Mouse (Mus musculus) embryonic stem cell, embryonic (primary cell): ENCODE data around the gene Gm12830.

Experiments
- CTCF ChIA-PET, 4 experiments: fragments of 300-600 bp in 2 of 4; fragments of 350-600 bp in 2 of 4; sonication (Branson Sonifier 250); formaldehyde crosslinking; loops; one replicate each; lab custom pipeline; 2022; ENCODE audit warnings: inconsistent platforms in 2 of 4; lab: Charles Lee
- POLR2A ChIA-PET, 4 experiments: fragments of 300-600 bp in 2 of 4; fragments of 350-600 bp in 2 of 4; sonication (Branson Sonifier 250); formaldehyde crosslinking; loops; one replicate each; lab custom pipeline; 2022; ENCODE audit warnings: antibody characterized with exemption in 4 of 4, inconsistent platforms in 1 of 4; lab: Charles Lee

The Gm12830 gene

DNA sequence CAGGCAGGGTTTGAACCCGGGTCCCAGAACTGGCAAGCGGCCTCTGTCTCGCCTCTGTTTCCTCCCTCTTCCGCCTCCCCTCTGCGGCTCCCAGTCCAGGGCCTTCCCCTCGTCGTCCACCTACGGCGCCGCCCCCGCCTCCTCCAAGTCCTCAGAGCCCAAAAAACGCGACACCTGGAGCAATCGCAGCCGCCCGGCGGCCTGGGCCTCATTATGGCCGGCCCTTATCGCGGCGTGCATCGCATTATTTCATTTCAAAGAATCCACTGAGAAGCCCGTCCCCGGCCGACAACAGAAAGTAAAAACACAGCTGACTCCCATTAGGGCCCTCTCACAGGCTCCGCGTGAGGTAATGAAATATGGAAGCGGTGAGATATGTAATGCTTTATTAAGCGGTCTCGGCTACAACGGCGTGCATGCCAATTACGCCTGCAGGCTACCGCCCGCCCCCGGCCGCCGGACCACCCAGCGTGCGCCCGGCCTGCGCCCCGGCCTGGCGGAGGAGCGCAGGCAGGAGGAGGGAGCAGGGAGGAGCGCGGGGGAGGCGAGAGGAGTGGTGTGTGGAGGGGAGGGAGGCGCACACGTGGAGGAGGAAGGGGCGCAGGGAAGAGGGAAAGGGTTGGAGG is at the start of gene Gm12830:
Gene Gm12830, plus strand, starts transcription at position 156 of the 626 bp plus-strand sequence.
- ChIA-PET CTCF (interaction anchor here in 1 of 4 experiments (1.0 to 1.5 kb wide), 2 partner anchors 9 to 28 kb away, joined by 4 read pairs; no protein-coding TSS in a partner anchor), POLR2A (interaction anchor here in 1 of 4 experiments (1.0 kb wide), 1 partner anchor 9 kb away, joined by 3 read pairs; no protein-coding TSS in a partner anchor)

DNA sequence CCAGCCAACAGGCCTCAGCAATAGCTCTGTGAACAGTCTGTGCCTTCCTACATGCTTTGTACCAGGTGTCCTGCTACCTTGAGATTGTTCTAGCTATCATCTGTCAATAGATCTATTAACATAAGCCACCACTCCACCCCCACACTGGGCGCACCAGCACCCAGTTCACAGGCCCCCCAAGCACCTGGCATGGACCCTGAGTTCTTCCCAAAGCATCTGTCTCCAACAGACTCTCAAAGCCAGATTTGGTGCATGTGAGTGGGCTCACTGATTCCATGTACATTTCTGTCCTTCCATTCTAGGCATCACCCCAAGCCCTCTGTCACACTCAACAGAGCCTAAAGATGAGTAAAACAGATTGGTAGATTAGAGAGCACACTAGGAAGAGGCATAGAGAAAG is 48.2 kb upstream of the Gm12830 start:
- CTCF ChIA-PET: interaction anchor here in 1 of 4 experiments (1.4 kb wide), 1 partner anchor 13 kb away, joined by 3 read pairs; no protein-coding TSS in a partner anchor
- POLR2A ChIA-PET: interaction anchor here in 1 of 4 experiments (1.2 kb wide), 1 partner anchor 10 kb away, joined by 3 read pairs; no protein-coding TSS in a partner anchor

DNA sequence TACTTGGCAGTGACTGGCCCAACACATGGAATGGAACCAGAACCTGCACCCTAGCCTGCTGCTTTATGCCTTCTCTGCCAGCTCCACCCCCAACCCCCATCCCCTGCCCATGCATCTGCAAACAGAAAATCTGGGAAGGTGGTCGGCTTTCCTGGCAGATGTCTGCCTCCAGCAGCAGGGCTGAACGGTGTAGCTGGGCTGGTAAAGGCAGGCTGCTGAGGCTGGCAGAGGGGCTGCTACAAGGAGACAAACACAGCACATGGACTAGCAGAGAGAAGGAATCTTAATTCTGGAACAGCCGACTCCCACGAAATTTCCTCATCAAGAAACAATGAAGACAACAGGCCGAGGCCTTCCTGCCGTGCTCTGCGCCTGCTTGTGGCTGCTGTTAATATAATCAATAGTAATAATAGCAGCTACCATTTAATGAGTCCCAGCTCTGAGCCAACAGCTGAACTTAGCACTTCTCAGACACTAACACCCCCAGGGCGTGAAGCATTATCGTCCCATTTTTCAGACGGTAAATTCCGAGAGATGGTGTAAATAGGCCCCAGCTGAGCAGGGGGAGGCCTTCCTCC is 43.8 kb upstream of the Gm12830 start:
- CTCF ChIA-PET: no interaction called here
- POLR2A ChIA-PET: no interaction called here

DNA sequence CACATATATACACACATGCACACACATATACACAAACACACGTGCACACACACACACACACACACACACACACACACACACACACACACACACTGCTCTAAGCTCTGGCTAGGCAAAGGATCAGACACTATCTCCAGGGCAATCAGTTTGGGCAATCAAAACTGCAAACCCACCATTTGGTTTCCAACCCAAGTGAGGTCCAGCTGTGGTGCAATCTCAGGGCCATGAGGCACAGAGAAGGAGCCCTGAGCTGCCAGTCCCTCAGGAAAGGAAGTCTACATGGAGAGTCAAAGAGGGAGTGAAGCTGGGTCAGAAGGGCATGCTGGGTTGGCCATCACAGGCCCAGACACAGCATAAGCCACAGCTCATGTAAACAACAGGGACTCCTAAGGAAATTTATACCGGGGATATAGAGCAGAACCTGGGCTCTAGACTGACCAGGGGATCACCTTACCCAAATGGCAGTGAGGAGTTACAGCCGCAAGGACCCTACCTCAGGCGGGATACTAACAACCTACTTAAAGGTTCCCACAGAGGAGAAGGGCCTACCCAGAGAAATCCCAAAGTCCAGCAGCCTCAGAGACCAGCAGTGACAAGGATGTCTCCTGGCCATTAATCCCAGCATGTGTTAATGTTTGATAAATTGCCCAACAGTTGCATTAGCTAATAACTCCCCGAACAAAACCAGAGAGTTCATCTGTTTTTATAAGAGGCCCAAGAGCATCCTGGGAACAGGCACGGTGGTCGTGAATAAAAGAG is 42.6 kb upstream of the Gm12830 start:
- CTCF ChIA-PET: no interaction called here
- POLR2A ChIA-PET: interaction anchor here in 1 of 4 experiments (0.6 kb wide), 1 partner anchor 98 kb away, joined by 3 read pairs; no protein-coding TSS in a partner anchor

DNA sequence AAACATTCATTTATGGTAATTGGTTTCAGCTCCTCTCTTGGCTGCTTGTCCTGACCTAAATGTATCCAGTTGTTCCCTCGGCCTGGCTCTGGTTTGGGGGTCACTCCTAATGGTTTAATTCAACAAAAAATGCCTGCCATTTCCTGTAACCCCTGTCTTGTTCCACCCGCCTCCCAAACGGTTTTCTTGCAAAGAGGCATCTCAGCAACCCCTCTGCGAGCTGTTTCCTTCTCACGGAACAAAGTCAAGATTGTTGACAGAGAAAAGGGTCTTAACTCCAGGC is 42.1 kb upstream of the Gm12830 start:
- ChIA-PET POLR2A (interaction anchor here in 1 of 4 experiments (0.6 kb wide), 1 partner anchor 99 kb away, joined by 3 read pairs; no protein-coding TSS in a partner anchor), CTCF (no interaction called here)

DNA sequence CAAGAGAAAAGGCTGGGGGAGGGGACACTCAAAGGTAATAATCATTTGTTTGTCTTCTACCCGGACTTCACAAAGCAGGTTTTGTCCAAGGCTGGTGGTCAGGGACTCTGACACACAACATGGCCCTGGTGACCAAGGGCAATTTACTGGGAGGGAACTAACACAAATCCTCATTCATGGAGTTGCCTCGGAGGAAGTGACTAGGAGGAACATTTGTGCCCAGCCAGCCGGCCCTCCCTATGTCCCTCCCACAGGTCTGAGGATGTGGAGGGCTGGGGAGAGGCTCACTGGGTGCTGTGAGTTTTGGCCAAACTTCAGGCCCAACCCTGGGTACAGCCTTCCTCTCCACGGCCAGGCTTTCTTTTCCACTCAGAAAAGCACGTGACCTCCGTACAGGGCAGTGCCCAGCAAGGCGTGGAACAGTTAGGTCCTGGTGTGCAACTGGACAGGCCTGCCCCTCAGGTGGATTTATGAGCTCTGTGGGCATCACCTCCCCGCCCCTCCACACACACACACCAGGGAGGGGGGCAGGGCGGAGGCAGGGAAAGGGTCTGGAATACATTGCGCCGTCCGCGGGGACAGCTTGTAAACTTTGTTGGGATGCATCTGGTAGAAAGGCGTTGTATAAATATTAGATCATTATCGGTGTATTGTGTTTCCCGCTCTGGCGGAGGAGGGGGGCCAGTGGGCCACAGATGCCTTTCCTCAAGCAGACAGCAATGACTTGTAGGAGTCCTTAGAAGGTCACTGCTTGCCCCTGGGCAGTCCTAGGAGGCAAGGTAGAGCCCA is 41.6 kb upstream of the Gm12830 start:
- ChIA-PET POLR2A (no interaction called here), CTCF (no interaction called here)

DNA sequence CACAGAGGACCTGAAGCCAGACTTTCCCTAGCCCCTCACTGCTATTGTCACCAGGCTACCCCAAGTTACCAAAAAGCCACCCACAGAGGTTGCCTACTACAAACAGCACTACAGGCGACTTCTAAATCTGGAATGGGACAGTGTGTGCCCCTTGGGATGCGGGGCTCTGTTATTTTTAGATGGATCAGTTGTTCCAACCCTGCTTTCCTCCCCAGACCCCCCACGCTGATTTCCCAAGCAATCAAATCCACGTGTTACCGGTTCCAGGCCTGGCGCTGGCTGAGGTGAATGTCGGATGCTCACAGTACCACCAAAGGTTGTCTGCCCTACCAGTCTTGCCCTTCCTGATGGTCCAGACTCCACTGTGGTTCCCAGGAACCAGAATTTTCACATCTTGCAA is 38.7 kb upstream of the Gm12830 start:
- POLR2A ChIA-PET: interaction anchor here in 1 of 4 experiments (1.5 kb wide), 1 partner anchor 10 kb away, joined by 3 read pairs; no protein-coding TSS in a partner anchor
- CTCF ChIA-PET: interaction anchor here in 2 of 4 experiments (1.1 to 1.8 kb wide), 2 partner anchors 11 to 15 kb away, joined by 3 to 4 read pairs; no protein-coding TSS in a partner anchor

DNA sequence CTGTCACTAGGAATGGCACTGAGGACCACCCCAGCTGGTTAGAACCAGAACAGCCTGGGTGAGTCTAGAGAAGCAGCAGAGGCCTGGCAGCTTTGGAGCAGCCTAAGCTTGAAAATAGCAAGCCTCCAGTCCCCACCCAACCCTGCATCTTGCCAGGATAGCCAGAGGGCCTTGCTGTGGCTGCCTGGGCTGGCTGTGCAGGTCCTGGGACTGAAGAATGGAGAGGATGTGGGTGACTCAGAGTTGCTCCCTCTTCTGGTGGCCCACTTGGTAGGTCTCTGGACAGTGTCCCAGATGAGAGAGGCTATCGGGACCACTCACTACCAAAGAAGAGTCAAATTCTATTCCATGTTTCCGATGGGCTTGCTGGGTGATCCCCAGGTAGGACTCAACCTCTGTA is 36.8 kb upstream of the Gm12830 start:
- ChIA-PET POLR2A (interaction anchor here in 2 of 4 experiments (0.7 to 0.9 kb wide), 2 partner anchors 27 to 417 kb away, joined by 3 read pairs; no protein-coding TSS in a partner anchor), CTCF (interaction anchor here in 1 of 4 experiments (1.1 to 1.3 kb wide), 2 partner anchors 9 to 96 kb away, joined by 3 to 4 read pairs; no protein-coding TSS in a partner anchor)

DNA sequence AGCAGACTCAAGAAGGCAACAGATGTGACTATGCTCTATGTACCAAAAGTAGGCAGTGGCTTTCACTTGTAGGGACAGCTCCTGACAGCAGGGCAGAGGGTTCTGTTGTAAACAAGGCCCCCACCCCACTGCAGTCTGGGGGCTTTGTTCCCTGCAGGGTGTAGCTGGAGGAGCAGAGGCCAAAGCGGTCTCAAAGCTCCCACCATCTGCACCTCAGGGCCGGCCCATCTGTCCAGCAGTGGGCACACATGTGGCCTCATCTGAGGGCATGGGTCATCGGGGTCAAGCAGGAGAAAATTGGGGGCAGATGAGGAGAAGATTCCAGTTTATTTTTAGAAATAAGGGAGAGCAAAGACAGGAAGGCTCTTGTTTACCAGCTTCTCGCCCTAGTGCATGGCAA is 32.7 kb upstream of the Gm12830 start:
- ChIA-PET POLR2A (interaction anchor here in 1 of 4 experiments (0.7 kb wide), 1 partner anchor 19 kb away, joined by 4 read pairs; no protein-coding TSS in a partner anchor), CTCF (no interaction called here)

DNA sequence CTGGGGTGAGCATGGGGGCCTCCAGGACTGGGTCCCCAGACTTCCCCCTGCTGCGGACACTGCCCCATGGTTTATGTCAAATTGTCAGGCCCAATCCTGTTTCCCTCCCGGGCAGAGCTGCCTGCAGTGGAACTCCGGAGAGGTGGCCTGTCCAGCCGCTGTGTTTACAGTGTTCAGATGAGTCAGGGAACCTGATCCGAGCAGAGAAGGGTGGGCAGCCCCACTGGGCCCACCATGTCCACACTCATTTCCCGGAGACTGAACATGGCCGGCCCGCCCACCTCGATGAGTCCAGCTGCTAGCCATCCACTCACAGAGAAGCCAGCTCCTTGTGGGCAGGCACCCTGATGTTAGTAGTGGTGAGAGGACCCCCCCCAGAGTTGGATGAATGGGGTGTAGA is 29.9 kb upstream of the Gm12830 start:
- ChIA-PET POLR2A (no interaction called here), CTCF (interaction anchor here in 2 of 4 experiments (0.5 to 0.6 kb wide), 2 partner anchors 52 to 745 kb away, joined by 3 read pairs; no protein-coding TSS in a partner anchor)

DNA sequence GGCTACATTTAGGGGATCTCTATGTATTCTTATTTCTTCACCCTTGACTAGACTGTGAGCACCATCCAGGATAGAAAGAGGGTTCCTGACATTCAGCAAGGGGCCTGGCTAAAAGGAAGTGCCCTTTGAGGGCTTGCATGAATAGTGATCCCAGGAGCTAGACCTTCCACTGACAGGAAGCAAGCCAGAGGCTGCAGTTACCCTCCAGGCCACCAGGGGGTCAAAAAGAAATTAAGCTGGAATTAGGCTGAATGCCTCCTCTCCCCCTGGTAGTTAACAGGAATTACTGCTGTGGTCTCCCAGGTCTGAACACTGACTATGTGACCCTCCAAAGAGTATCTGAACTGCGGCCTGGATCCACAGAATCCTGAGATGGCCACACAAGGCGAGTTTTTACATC is 27.7 kb upstream of the Gm12830 start:
- POLR2A ChIA-PET: no interaction called here
- CTCF ChIA-PET: interaction anchor here in 3 of 4 experiments (0.6 to 1.4 kb wide), 9 partner anchors 10 to 120 kb away, joined by 3 to 4 read pairs (median 4); no protein-coding TSS in a partner anchor

DNA sequence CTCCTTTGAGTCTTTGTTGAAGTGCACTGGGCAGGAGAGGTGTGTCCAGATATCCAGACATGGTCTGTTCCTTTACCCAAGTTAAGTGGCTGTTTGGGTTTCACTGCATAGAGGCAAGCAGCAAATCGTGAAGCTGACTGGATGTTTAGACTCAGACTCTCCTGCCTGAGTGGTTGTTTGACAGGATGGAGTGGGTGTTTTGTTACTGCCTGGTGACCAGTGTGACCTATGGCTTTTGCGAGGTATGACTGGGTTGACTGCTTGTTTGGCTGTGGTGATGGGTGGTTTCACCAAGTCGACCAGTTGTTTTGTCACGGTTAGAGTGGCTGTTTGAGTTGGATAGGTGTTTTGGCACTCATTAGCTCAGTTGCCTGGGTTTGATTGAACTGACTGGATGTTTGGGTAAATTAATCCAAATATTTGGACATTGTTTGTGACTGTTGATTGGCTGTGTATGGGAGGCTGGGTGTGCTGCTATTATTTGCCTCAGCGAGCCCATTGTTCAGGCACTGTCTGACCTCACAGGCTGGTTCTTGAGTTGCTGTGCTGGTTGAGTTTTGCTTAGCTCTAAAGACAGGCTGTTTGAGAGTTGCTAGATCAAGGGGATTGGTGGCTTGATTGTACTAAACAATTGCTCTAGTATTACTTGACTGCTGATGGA is 24.1 kb upstream of the Gm12830 start:
- ChIA-PET POLR2A (no interaction called here), CTCF (no interaction called here)

DNA sequence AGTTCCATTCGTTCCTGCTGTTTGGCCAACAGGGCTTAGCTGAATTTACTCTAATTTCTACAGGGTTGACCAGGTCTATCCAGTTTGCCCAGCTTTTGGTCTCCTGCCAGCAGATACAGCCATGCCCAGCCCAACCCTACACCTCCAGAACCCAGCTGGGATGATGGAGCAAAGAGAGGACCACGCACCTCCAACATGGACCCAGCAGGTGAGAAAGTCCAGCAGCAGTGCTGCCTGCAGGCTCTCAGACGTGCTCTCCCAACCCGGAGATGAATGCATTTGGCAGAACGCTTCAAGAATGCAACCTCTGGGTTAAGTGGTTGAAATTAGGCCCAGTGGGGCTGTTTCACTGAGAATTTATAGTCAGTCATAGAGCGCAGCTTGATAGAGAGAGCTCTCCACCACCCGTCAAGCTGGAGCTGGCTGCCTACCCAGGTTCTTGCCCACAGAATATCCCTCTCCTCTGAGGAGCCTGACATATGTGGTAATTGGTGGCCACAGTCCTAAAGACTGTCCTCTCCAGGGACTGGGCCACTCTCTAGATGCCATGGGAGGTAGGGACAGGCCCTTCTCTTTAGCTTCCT is 23.4 kb upstream of the Gm12830 start:
- ChIA-PET POLR2A (no interaction called here), CTCF (no interaction called here)

DNA sequence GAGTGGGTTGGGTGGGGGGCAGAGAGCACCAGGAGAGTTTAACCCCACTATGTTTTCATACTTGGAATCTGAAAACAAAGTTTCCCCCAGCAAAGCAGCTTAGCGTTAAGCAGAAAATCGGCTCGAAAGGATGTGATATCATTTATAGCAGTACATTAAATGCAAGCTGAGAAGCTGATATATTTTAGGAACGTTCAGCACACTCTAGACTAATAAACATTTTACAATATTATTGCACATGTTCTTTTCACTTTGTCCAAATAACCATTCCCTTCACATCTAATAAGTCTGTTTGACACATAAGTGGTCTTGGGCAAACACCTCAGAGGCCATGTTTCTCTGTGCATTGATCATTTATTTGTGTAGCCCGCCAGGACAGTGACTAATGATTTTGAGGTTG is 17.4 kb upstream of the Gm12830 start:
- ChIA-PET CTCF (interaction anchor here in 1 of 4 experiments (0.7 kb wide), 1 partner anchor 357 kb away, joined by 3 read pairs; no protein-coding TSS in a partner anchor), POLR2A (no interaction called here)

DNA sequence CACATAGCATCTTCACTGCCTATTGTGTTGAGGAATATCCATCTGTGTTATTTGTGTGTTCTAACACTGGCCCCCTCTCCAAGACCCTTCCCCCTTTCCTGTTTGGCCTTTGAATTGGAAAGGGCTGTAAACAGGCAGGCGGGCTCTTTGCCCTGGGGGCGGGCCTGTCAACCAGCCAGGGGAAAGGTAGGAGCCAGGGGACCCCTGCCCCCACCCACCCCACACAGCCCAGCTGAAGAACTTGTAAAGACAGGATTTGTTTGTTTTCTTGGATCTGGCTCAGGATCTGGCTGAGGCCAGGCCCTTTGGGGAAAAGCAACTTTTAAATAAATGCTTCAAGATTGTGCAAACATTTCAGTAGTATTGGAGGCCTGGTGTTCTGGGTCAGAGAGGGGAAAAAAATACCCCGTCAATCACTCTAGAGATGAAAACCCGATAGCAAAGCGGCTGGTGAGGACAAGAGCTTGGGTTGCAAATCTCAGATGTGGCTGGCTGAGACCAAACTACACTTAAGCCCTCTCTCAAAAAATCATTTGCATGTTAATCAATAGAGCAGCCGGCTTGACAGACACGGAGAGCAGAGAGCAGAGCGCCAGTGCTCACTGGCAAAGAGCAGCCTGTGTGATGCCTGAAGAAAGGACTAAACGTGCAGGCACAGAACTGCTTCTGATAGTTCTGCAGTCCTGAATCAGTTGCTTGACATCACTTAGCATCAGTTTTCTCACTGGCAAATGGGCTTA is 2.4 kb upstream of the Gm12830 start:
- ChIA-PET CTCF (no interaction called here), POLR2A (no interaction called here)

DNA sequence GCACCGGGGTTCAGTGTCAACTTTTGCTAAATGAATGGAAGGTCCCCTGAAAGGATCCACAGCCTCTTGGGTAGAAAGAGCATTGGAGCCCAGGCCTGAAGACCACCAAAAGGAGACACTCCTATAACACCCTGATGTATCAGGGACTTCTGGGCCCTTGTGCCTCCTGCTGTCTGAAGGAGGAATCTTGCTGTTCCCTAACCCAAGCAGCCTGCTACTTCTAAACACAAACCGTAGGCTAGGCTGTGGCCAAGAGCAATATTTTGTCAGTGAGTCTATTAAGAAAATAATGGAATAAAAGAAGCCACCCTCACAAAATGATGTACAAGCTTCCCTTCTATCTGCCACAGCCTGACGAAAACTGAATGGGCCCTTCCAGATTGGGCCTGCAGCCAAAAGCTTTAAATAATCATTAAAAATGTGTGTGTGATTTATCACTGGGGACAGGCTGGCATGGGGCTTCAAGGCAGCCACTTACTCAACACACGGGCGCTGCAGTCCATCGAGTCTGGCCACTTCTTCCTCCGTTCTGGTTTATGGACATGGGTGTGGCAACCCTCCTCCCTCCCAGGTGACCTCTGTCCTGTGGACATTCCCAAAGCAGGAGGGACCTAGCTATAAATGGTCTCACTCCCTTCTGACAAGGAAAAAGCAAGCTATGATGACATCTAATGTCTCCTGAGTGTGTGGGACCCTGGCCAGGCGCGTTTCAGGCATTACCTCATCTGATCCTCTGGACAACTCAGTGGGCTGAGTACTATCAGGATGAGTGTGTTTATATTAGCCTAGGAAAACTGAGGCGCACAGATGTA is 13.5 kb downstream of the Gm12830 start:
- ChIA-PET CTCF (no interaction called here), POLR2A (no interaction called here)
